Mouse (Mus musculus): ENCODE measurements around the gene Ppm1h. TPM values are rescaled to one million over a fixed set of nuclear protein-coding genes. Genes with fewer than 3 reads are reported as not detected.

Gene Ppm1h
- polyA plus RNA-seq, 1 experiment from 2014 or later = 5.8 TPM

DNA sequence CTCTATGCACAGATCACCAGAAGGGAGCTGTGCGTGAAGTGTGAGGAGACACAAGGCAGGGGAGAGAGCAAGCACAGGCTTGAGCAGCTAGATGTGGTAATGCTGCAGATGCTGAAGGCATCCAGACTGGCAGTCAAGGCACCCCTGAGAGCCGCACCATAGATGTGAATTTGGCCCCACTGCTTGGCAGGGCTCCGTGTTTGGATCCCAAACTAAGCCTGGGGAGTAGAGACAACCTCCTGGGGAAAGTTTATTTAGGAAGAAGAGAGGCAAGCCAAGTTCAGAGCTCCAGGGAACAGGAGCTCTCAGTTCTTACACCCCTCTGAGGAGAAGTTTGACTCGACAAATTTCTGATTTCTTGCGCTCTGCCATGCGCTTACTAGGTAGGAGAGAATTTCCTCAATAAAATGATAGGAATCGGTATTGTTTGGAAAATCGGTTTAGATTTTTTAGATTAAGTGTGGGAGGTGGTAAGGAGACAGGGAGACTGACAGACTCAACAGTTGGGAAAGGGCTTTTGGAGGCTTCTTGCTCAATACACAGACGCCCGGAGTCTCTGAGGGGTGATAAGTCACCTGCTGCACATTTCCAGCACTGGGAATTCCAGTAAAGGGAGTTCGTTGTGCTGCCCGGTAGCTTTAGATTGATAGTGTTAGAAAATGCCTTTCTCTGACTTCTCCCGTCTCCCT is 89.8 kb downstream of the Ppm1h start:
- Histone ChIP-seq H3K27ac (no peak overlapping the region), H3K9me3 (no peaks in the 10 kb centered on the region), H3K36me3 (no peaks in the 10 kb centered on the region), H3K4me1 (replicated peaks) (peaks cover 13% of the 10 kb centered on the region; the same call in 1 of the 2 replicates), H3K4me3 (no peak overlapping the region), H3K27me3 (ENCODE audit: insufficient read depth, poor library complexity, severe bottlenecking) (peaks cover 5% of the 10 kb centered on the region; the same call in 1 of the 2 replicates)
- DNase-seq (ENCODE audit: low spot score) = no peak
- WGBS = 72% methylated on average over 13 of the region's 13 CpGs

DNA sequence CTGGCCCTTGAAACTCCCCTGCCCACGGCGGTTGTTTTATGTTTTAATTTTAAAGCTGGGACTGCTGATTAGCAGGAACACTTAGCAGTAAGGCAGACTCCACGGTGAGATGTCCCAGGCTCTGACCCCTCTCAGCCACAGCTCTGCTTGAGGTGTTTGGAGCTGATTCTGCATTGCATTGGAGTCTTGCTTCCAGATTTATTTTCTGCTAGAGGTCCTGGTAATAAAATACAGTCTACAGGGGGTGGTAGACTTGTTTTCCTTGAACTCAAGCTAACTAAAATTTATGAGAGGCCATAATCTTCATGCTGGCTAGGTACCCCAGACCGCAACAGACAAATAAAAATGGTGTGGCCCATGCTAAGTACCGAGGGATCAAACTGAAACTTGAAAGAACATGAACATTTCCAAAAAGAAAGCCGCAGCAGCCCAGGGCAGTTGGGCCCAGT is 90.4 kb downstream of the Ppm1h start:
- Histone ChIP-seq H3K27ac (no peak overlapping the region), H3K4me1 (replicated peaks) (peaks cover 10% of the 10 kb centered on the region; the same call in 1 of the 2 replicates), H3K9me3 (no peaks in the 10 kb centered on the region), H3K4me3 (no peak overlapping the region), H3K27me3 (ENCODE audit: insufficient read depth, poor library complexity, severe bottlenecking) (peaks cover 5% of the 10 kb centered on the region; the same call in 1 of the 2 replicates), H3K36me3 (no peaks in the 10 kb centered on the region)
- 78% methylated on average over 6 of the region's 6 CpGs for WGBS
- DNase-seq (ENCODE audit: low spot score) = no peak

DNA sequence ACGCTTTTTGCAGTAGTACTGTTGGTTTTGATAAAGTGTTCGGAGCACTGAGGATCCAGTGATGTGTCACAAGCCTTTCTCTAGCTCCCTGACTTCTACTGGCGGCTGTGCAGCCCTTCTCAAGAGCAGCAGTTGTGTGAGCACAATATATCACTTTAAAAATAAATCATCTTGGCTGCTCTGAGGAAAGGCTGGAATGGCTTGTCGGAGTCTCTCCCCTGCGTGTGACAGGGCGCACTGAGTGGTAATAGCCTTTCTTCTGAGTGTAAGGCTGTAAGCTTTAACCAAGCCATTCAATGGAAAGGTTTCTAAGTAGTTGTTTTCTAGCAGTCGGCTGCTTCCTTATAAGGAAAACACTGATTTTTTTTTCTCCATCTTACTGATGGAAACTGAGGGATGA is 91.8 kb downstream of the Ppm1h start:
- DNase-seq (ENCODE audit: low spot score) = no peak
- Histone ChIP-seq H3K4me1 (replicated peaks) (peaks cover 5% of the 10 kb centered on the region; the same call in 1 of the 2 replicates), H3K4me3 (no peak overlapping the region), H3K27me3 (ENCODE audit: insufficient read depth, poor library complexity, severe bottlenecking) (peaks cover 9% of the 10 kb centered on the region; the same call in 1 of the 2 replicates), H3K27ac (no peak overlapping the region), H3K36me3 (no peaks in the 10 kb centered on the region), H3K9me3 (no peaks in the 10 kb centered on the region)
- 79% methylated on average over 7 of the region's 7 CpGs for WGBS

DNA sequence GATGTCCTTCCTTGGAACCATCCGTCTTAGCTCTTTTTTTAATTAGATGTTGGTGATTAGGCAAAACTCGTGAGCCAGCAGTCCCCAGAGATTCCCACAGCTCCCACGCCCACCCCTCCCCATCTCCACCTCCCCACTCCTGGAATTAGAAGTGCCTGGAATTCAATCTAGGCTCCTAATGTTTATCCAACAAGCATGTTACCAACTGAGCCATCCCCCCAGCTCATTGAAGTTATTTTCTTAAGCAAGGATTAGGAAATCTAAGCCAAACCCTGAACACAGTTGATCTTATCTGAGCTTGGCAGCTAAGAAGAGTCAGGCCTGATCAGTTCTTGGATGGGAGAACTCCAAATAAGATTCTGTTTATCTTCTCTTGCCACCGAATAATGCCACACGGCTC is 92.4 kb downstream of the Ppm1h start:
- Histone ChIP-seq H3K4me3 (no peak overlapping the region), H3K27ac (no peak overlapping the region), H3K36me3 (no peaks in the 10 kb centered on the region), H3K9me3 (no peaks in the 10 kb centered on the region), H3K4me1 (replicated peaks) (peaks cover 1% of the 10 kb centered on the region; the same call in 1 of the 2 replicates), H3K27me3 (ENCODE audit: insufficient read depth, poor library complexity, severe bottlenecking) (peaks cover 9% of the 10 kb centered on the region; the same call in 1 of the 2 replicates)
- 67% methylated on average over 5 of the region's 5 CpGs for WGBS
- DNase-seq (ENCODE audit: low spot score) = no peak

DNA sequence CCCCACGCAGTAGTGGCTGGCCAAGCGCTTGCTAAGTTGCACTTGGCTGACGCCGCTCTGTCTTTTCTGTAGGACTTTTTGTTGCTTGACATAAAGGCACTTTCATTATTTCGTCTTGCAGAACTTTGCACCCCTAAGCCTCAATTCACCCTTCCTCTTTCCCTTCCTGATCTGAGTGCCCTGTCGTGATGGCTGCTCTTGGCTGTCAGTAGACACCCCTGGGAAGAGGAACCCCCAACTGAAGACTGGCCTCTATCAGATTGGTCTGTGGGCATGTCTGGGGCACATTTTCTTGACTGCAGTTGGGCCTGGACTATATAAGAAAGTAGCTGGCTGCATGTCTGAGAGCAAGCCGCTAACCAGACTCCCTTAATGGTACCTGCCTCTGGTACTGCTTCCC is 95.6 kb downstream of the Ppm1h start:
- WGBS = 91% methylated on average over 7 of the region's 7 CpGs

DNA sequence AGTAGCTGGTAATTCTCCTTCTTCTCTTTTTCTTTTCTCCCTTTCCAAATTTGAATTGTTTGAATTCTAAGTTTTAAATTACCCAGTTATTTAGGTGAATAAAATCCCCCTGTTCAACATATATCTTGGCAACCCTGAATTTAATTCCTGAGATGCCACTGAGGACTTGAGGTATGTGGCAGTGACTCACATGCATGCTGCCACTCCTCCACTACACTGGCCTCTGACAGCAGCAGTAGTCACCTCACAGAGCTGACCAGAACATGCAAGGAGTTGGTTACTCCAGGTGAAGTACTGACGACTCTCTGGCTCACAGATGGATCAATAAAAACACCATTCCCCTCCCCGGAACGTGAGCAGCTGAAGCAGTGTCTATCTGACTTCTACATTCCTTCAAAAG is 98.9 kb downstream of the Ppm1h start:
- no peak for DNase-seq (ENCODE audit: low spot score)
- H3K27me3 ChIP-seq (ENCODE audit: insufficient read depth, poor library complexity, severe bottlenecking) = peaks cover 34% of the 10 kb centered on the region
- no peaks in the 10 kb centered on the region for H3K36me3 ChIP-seq
- H3K27ac ChIP-seq = no peak overlapping the region
- WGBS = 73% methylated on average over 3 of the region's 3 CpGs
- peaks cover 20% of the 10 kb centered on the region for H3K4me1 ChIP-seq (replicated peaks)
- no peak overlapping the region for H3K4me3 ChIP-seq
- no peaks in the 10 kb centered on the region for H3K9me3 ChIP-seq

More for the DNA sequence above, 95.6 kb downstream of the Ppm1h start:
- H3K4me3 ChIP-seq = no peak overlapping the region
- no peak for DNase-seq (ENCODE audit: low spot score)
- H3K36me3 ChIP-seq = no peaks in the 10 kb centered on the region
- H3K4me1 ChIP-seq (replicated peaks) = peaks cover 10% of the 10 kb centered on the region
- no peak overlapping the region for H3K27ac ChIP-seq
- no peaks in the 10 kb centered on the region for H3K9me3 ChIP-seq
- peaks cover 12% of the 10 kb centered on the region for H3K27me3 ChIP-seq (ENCODE audit: insufficient read depth, poor library complexity, severe bottlenecking)

DNA sequence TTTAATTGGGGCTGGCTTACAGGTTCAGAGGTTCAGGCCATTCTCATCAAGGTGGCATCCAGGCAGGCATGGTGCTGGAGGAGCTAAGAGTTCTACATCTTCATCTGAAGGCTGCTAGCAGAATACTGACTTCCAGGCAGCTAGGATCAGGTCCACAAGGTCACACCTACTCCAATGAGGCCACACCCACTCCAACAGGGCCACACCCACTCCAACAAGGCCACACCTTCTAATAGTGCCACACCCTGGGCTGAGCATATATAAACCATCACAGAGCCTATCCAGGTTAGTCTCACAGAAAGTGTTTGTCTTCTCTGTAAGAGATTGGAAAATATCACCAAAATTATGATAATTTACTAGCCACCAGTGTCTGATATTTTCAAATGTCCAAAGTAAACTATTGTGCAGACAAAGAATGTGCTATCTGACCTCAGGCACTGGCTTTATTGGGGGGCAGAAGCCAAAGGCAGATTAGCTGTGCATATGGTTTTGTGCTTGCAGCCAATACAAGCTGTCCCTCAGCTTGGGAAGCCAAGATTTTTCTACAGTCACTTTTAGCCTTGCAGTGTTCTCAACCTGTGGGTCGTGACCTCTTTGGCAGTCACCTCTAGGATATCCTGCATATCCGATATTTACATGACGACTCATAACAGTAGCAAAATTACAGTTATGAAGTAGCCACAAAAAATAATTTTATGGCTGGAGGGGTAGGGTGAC is 99.5 kb downstream of the Ppm1h start:
- no peak for DNase-seq (ENCODE audit: low spot score)
- WGBS = 87% methylated on average over 3 of the region's 3 CpGs
- Histone ChIP-seq H3K9me3 (no peaks in the 10 kb centered on the region), H3K27me3 (ENCODE audit: insufficient read depth, poor library complexity, severe bottlenecking) (peaks cover 34% of the 10 kb centered on the region), H3K4me3 (no peak overlapping the region), H3K36me3 (no peaks in the 10 kb centered on the region), H3K27ac (no peak overlapping the region), H3K4me1 (replicated peaks) (peaks cover 25% of the 10 kb centered on the region)

DNA sequence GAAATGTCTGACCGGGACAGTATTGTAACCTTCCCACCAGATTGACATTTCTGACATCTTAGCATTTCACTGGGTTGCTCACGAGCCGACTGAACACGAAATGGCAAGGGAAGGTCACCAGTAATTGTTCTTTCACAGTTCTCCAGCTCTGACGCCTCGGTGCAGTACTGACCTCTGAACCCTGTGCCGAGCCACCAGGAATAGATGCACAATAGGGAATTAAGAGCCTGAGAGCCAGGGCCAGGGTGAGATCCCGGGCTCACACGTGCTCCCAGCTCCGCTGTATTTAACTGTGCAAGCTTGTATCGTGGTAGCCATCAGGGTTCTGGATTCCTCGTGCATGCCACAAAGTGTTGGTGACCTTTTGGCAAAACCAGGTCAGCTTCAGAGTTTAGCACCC is 100.8 kb downstream of the Ppm1h start:
- no peaks in the 10 kb centered on the region for H3K9me3 ChIP-seq
- 7% methylated on average over 12 of the region's 12 CpGs for WGBS
- H3K36me3 ChIP-seq = no peaks in the 10 kb centered on the region
- H3K4me3 ChIP-seq = no peak overlapping the region
- H3K27me3 ChIP-seq (ENCODE audit: insufficient read depth, poor library complexity, severe bottlenecking) = peaks cover 39% of the 10 kb centered on the region
- H3K4me1 ChIP-seq (replicated peaks) = peaks cover 29% of the 10 kb centered on the region
- DNase-seq (ENCODE audit: low spot score) = peak; percentile 76
- 0 out of 2 replicates have a peak overlapping the region, but pooled peaks have one; percentile 14 for H3K27ac ChIP-seq

DNA sequence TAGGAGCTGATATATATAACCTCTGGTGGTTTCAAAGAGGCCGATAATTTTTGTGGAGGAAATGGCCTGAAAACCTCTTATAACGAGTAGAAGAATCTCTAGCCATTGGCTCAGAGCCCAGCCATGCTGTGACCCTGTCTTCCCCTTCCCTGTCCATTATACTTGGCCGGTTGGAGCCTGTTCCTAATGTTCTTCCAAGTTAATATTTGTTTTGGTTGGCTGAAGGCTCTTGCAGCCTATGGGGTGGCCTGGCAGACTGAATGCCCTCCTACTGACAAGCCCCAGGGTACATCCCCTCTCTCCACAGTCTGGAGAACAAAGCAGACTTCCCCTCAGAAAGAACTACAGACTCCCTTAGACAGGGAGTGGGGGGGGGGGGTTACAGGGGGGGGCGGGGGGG is 104.2 kb downstream of the Ppm1h start:
- no peaks in the 10 kb centered on the region for H3K36me3 ChIP-seq
- peaks cover 25% of the 10 kb centered on the region for H3K4me1 ChIP-seq (replicated peaks)
- peak overlapping the region; percentile 29; the same call in 1 of the 2 replicates for H3K27ac ChIP-seq
- no peaks in the 10 kb centered on the region for H3K9me3 ChIP-seq
- H3K4me3 ChIP-seq = no peak overlapping the region
- H3K27me3 ChIP-seq (ENCODE audit: insufficient read depth, poor library complexity, severe bottlenecking) = peaks cover 31% of the 10 kb centered on the region
- no peak for DNase-seq (ENCODE audit: low spot score)
- 24% methylated on average over 4 of the region's 4 CpGs for WGBS

DNA sequence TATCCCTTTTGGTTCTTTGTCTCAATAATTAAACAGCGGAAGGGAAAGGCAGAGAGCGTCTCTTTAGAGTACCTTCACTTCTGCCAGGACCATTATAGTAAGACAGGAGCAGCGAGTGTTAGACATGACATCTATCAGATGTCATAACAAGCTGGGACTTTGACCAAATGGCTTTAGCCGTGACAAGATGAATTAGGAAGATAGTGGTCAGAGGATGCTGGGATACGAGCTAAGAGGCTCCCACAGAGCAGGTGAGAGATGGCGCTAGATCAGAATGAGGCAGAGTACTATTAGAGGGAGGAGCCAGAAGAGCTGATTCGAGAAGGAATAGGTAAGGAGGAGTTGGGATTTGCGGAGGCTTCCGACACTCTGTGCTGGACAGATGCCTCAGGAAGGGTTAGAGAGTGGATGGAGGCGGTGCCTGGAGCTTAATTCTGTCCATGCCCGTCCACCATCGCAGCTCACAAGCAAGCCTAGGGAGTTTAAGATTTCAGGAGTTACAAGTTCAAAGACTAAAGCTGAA is 111.1 kb downstream of the Ppm1h start:
- H3K9me3 ChIP-seq = no peaks in the 10 kb centered on the region
- H3K4me1 ChIP-seq (replicated peaks) = peaks cover 37% of the 10 kb centered on the region
- no peak overlapping the region for H3K27ac ChIP-seq
- no peaks in the 10 kb centered on the region for H3K36me3 ChIP-seq
- peaks cover 9% of the 10 kb centered on the region; the same call in 1 of the 2 replicates for H3K27me3 ChIP-seq (ENCODE audit: insufficient read depth, poor library complexity, severe bottlenecking)
- WGBS = 43% methylated on average over 12 of the region's 12 CpGs
- no peak overlapping the region for H3K4me3 ChIP-seq
- DNase-seq (ENCODE audit: low spot score) = no peak

DNA sequence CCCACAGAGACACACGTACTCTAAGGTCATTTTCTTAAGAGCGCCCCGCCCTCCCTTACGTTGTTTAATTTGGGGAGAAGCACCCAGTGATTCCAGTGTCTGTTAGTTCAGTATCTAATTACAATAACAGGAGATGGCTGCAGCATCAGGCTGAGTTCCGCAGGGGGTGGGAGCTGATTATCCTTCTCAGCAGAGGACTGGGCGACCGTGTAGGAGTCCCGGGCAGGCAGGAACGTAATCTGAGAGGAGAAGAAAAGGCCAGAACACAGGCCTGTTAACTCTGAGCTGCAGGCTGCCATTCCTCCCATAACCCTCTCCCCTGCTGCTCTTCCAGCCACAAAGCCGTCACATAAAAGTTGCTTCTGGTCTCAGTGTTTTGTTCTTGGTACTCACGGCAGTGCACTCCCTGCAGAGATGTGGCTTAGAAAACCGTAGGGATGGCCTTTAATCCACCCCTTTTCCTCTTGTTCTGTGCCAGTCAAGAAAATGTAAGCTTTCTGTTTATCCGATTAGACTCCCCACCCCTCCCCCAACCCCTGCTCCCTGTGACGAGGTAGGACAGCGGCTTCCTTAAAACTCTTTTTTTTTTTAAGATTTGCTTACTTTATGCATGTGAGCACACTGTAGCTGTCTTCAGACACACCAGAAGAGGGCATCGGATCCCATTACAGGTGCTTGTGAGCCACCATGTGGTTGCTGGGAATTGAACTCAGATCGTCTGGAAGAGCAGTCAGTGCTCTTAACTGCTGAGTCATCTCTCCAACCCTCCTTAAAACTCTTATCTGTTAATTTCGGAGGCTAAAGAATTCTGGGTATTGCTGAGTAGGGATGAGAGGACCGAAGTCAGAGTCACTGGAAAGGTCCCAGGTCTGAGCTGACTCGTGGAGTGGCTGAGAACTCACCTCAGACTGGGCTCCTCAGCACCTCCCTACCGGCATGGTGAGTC is 113.7 kb downstream of the Ppm1h start:
- Histone ChIP-seq H3K27me3 (ENCODE audit: insufficient read depth, poor library complexity, severe bottlenecking) (peaks cover 9% of the 10 kb centered on the region; the same call in 1 of the 2 replicates), H3K27ac (peak overlapping the region; percentile 74), H3K9me3 (no peaks in the 10 kb centered on the region), H3K4me3 (peak overlapping the region; percentile 27), H3K4me1 (replicated peaks) (peaks cover 37% of the 10 kb centered on the region), H3K36me3 (no peaks in the 10 kb centered on the region)
- 3% methylated on average over 21 of the region's 21 CpGs for WGBS
- DNase-seq (ENCODE audit: low spot score) = peak; percentile 63

DNA sequence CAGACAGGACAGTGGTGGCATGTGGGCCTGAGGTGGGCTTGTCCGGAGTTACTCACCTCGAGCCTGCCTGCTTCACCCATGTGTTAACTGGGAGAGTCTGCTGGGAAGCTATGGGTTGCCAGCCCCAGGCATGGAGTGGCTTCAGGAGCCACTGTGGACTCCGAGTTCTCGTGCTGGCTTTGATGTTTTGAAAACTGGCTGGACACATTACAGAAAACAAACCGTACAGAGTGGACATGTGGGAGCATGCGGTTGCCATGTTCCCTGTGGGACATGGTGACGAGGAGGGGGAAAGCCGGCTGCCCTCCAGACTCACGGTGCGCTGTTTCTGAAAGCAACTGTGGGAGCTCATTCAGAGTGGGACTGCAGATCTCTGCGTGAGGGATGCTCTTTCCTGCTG is 114.6 kb downstream of the Ppm1h start:
- H3K4me3 ChIP-seq = no peak overlapping the region
- 25% methylated on average over 11 of the region's 11 CpGs for WGBS
- peaks cover 9% of the 10 kb centered on the region; the same call in 1 of the 2 replicates for H3K27me3 ChIP-seq (ENCODE audit: insufficient read depth, poor library complexity, severe bottlenecking)
- H3K4me1 ChIP-seq (replicated peaks) = peaks cover 37% of the 10 kb centered on the region
- no peaks in the 10 kb centered on the region for H3K9me3 ChIP-seq
- H3K27ac ChIP-seq = peak overlapping the region; percentile 23; the same call in 1 of the 2 replicates
- DNase-seq (ENCODE audit: low spot score) = peak; percentile 29
- no peaks in the 10 kb centered on the region for H3K36me3 ChIP-seq
